Comparison of ENCODE assay signal across 8 mouse cellular contexts in genomic region chr13:37858508-37858907, GRCm38 (mm10).
DNase-seq lines count a peak whose midpoint lies in the region; ATAC-seq and TF ChIP-seq lines count a peak whose summit lies in the region.

No protein-coding gene starts in this region.

- peak overlapping the region; percentile 34; the same call in 1 of the 2 replicates for H3K9ac ChIP-seq in hindbrain, embryonic 14.5 days
- peak overlapping the region; percentile 93 for H3K9ac ChIP-seq in liver, embryonic 13.5 days

- H3K9me3 ChIP-seq in hindbrain, embryonic 14.5 days (ENCODE audit: control insufficient read depth, low read length) = no peaks in the 10 kb centered on the region
- no peaks in the 10 kb centered on the region for H3K9me3 ChIP-seq in liver, embryonic 13.5 days (replicated peaks)

- no peaks in the 10 kb centered on the region for H3K36me3 ChIP-seq in thymus, adult 2 months (ENCODE audit: control insufficient read depth, insufficient read depth, low read length)
- H3K36me3 ChIP-seq in hindbrain, embryonic 14.5 days (replicated peaks; ENCODE audit: control insufficient read depth, insufficient read depth) = no peaks in the 10 kb centered on the region
- no peaks in the 10 kb centered on the region for H3K36me3 ChIP-seq in liver, embryonic 13.5 days

- 31% methylated on average over 9 of the region's 9 CpGs for WGBS in thymus, adult 2 months
- 38% methylated on average over 9 of the region's 9 CpGs for WGBS in hindbrain, embryonic 14.5 days
- 38% methylated on average over 9 of the region's 9 CpGs for whole genome bisulfite sequencing in liver, embryonic 13.5 days (ENCODE audit: insufficient replicate concordance)

- peaks cover 39% of the 10 kb centered on the region for H3K4me1 ChIP-seq in thymus, adult 2 months (replicated peaks; ENCODE audit: control insufficient read depth, insufficient read depth, low read length)
- peaks cover 28% of the 10 kb centered on the region for H3K4me1 ChIP-seq in hindbrain, embryonic 14.5 days (replicated peaks; ENCODE audit: control insufficient read depth, insufficient read depth, low read length)
- peaks cover 86% of the 10 kb centered on the region for H3K4me1 ChIP-seq in liver, embryonic 13.5 days (replicated peaks)

- DNase-seq in thymus, adult 2 months = no peak
- DNase-seq in thymus, postnatal 4 days = no peak
- DNase-seq in hindbrain, embryonic 14.5 days (ENCODE audit: low spot score) = no peak
- DNase-seq in liver, embryonic 13.5 days = no peak
- peak; percentile 74 for DNase-seq in yolk sac, embryonic 10.5 days (ENCODE audit: low spot score)
- no peak for DNase-seq in gastrocnemius, postnatal 25 days
- DNase-seq in layer of hippocampus, postnatal 14 days (ENCODE audit: low spot score in 2 of 2) = no peak
- no peak for DNase-seq in cerebellum, postnatal 4 days (ENCODE audit: low spot score in 2 of 2)

- H3K4me3 ChIP-seq in thymus, adult 2 months (ENCODE audit: control insufficient read depth, insufficient read depth, low read length) = peak overlapping the region; percentile 65
- peak overlapping the region; percentile 47 for H3K4me3 ChIP-seq in hindbrain, embryonic 14.5 days (replicated peaks; ENCODE audit: low read length)
- peak overlapping the region; percentile 73 for H3K4me3 ChIP-seq in liver, embryonic 13.5 days (replicated peaks)

- ATAC-seq in hindbrain, embryonic 14.5 days (ENCODE audit: low FRiP score) = no peak
- no peak for ATAC-seq in liver, embryonic 13.5 days (ENCODE audit: low read depth)

- TF ChIP-seq POLR2A in thymus, adult 2 months (IDR thresholded peaks at IDR 0.05; ENCODE audit: control insufficient read depth, extremely low read depth, insufficient read depth, low read length, poor library complexity) = no peak

- peak overlapping the region; percentile 71 for H3K4me2 ChIP-seq in hindbrain, embryonic 14.5 days (replicated peaks)
- H3K4me2 ChIP-seq in liver, embryonic 13.5 days = peak overlapping the region; percentile 95

- no peaks in the 10 kb centered on the region for H3K27me3 ChIP-seq in thymus, adult 2 months (ENCODE audit: control insufficient read depth, insufficient read depth, low read length)
- H3K27me3 ChIP-seq in hindbrain, embryonic 14.5 days (ENCODE audit: control insufficient read depth, insufficient read depth, low read length) = no peaks in the 10 kb centered on the region
- no peaks in the 10 kb centered on the region for H3K27me3 ChIP-seq in liver, embryonic 13.5 days

- H3K27ac ChIP-seq in thymus, adult 2 months (ENCODE audit: control insufficient read depth, insufficient read depth, low read length) = peak overlapping the region; percentile 49
- H3K27ac ChIP-seq in hindbrain, embryonic 14.5 days = no peak overlapping the region
- peak overlapping the region; percentile 97 for H3K27ac ChIP-seq in liver, embryonic 13.5 days

- no peak for TF ChIP-seq CTCF in thymus, adult 2 months (IDR thresholded peaks at IDR 0.05; ENCODE audit: borderline replicate concordance, control insufficient read depth, extremely low read depth, insufficient read depth, low read length, poor library complexity)
